Mouse (Mus musculus) limb, embryonic 13.5 days (tissue): ENCODE data around the gene Lrp6. TPM values are rescaled to one million over a fixed set of nuclear protein-coding genes. Genes with fewer than 3 reads are reported as not detected.
A peak's percentile ranks its signal among the peaks of the same experiment; 100 is the strongest.

Source experiments
- ATAC-seq: fragments of 200-750 bp; cut with Nextera tagmentation; 2 replicates; pipeline ENCODE4 v1.8.0; 2017; ENCODE audit warnings: low read depth, moderate number of reproducible peaks, moderate TSS enrichment; ENCODE audit not compliant: low FRiP score
- H3K27ac ChIP-seq: fragments of 300-500 bp; sonication (generic); 2 replicates; pipeline ENCODE4 v1.5.1; 2015; ENCODE audit warnings: inconsistent platforms, mild to moderate bottlenecking, moderate library complexity
- H3K27me3 ChIP-seq: fragments of 300-500 bp; sonication (generic); 2 replicates; pipeline ENCODE4 v1.6.1; 2015; ENCODE audit warnings: mild to moderate bottlenecking, inconsistent platforms
- H3K36me3 ChIP-seq: fragments of 300-500 bp; sonication (generic); 2 replicates; pipeline ENCODE4 v1.6.1; 2015; ENCODE audit warnings: inconsistent platforms, mild to moderate bottlenecking, moderate library complexity
- H3K4me1 ChIP-seq: fragments of 300-500 bp; sonication (generic); 2 replicates; pipeline ENCODE4 v1.6.1; 2015; ENCODE audit warnings: inconsistent platforms
- H3K4me2 ChIP-seq: fragments of 300-500 bp; sonication (generic); replicated peaks from 2 replicates; pipeline ENCODE4 v1.6.1; 2015; ENCODE audit warnings: inconsistent platforms, mild to moderate bottlenecking, moderate library complexity
- H3K4me3 ChIP-seq: fragments of 300-500 bp; sonication (generic); 2 replicates; pipeline ENCODE4 v1.5.1; 2015; ENCODE audit warnings: moderate library complexity, mild to moderate bottlenecking, inconsistent platforms
- H3K9ac ChIP-seq: fragments of 300-500 bp; sonication (generic); 2 replicates; pipeline ENCODE4 v1.6.1; 2015; ENCODE audit warnings: mild to moderate bottlenecking, inconsistent platforms
- H3K9me3 ChIP-seq: fragments of 300-500 bp; sonication (generic); 2 replicates; pipeline ENCODE4 v1.6.1; 2016; ENCODE audit warnings: inconsistent platforms
- WGBS: fragments of 180-500 bp; shearing (Covaris S2); methylation state at CpG from one replicate; pipeline ENCODE4 v1.1.7; 2015; 5-methylcytosine and 5-hydroxymethylcytosine counted together
- polyA plus RNA-seq: library from polyadenylated mRNA; unstranded; fragments of >200 nt; fragmentation: Nextera tagmentation; extraction: Ambion mirVana; gene quantifications from 2 replicates; pipeline ENCODE4 v1.2.1, GENCODE M21; 2015

Gene Lrp6
- polyA plus RNA-seq, 1 experiment from 2014 or later: 37.5 TPM

DNA sequence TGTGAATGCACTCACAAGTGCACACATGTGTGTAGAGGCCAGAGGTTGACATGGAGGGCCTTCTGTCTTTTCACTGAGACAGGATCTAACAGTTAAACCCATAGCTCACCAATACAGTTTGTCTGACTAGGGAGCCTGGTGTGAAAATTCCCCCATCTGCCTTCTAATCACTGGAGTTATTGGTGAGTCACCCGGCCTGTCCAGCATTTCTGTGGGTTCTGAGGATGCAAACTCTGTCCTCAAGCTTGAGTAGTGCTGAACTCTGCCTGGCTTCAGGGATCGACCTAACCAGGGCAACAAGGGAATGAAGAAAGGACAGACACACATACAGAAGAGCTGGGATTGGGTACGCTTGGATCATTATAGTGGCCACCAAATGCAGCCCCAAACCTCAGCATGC lies 125.0 kb downstream of the Lrp6 start:
- Histone ChIP-seq H3K36me3 (peaks cover 20% of the 10 kb centered on the region), H3K9ac (no peak overlapping the region), H3K4me1 (peaks cover 42% of the 10 kb centered on the region), H3K4me3 (no peak overlapping the region), H3K4me2 (no peak overlapping the region), H3K9me3 (no peaks in the 10 kb centered on the region; the same call in 1 of the 2 replicates), H3K27me3 (no peaks in the 10 kb centered on the region), H3K27ac (no peak overlapping the region)
- WGBS: 88% methylated on average over 3 of the region's 3 CpGs
- ATAC-seq: no peak

DNA sequence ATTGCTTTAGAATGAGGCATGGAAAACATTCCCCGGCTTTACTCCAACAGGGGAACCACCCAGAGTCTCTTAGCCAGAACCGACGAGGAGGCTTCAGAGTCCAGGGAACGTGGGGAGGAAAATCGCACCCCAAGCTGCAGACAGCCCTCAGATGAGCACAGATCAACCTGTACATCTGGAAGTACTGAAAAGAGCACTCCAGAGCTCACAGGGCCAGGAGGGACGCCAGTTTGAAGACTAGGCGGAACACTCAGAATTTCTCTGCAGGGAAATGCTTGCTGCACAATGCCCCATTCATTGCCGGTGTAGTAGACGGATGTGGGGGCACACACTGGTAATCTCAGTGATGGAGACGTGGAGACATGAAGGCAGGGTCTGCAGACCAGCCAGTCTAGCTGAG lies 126.7 kb downstream of the Lrp6 start:
- WGBS: 11% methylated on average over 10 of the region's 10 CpGs
- H3K36me3 ChIP-seq: peaks cover 9% of the 10 kb centered on the region
- no peak; the same call in 1 of the 2 replicates for ATAC-seq
- peak overlapping the region; percentile 93 for H3K27ac ChIP-seq
- no peaks in the 10 kb centered on the region for H3K27me3 ChIP-seq
- H3K4me3 ChIP-seq: peak overlapping the region; percentile 32
- H3K9ac ChIP-seq: peak overlapping the region; percentile 48
- H3K4me2 ChIP-seq: peak overlapping the region; percentile 68
- H3K4me1 ChIP-seq: peaks cover 42% of the 10 kb centered on the region
- H3K9me3 ChIP-seq: no peaks in the 10 kb centered on the region; the same call in 1 of the 2 replicates

DNA sequence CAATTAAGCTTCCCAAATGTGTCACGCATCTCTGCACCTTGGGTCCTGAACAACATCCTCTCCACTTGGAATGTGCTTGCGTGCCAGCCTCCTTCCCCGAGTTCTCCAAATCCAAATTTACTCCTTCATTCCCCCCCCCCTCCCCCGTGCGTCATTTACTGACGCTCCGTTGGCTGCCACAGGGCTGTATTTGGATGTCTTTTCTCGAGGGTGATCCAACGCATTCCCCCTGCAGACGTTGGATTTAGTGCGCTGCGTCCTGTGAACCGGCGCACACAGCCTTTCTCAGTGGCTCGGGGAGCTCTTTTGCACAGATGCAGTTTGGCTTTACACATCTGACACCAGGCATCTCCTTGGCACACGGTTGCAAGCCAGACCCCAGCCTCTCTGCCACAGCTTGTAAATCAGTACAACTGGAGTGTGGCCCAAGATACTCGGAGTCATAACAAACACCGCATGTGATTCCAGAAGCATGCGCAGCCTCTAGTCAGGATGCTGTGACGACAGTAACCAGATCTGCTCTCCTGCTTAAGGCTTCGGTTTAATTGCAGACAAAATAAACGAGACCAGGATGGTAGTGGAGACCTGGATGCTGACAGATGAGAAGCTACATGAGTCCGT lies 127.3 kb downstream of the Lrp6 start:
- Histone ChIP-seq H3K4me1 (peaks cover 46% of the 10 kb centered on the region), H3K36me3 (peaks cover 5% of the 10 kb centered on the region), H3K27me3 (no peaks in the 10 kb centered on the region), H3K4me2 (peak overlapping the region; percentile 68), H3K9me3 (no peaks in the 10 kb centered on the region), H3K4me3 (peak overlapping the region; percentile 32), H3K27ac (peak overlapping the region; percentile 93), H3K9ac (peak overlapping the region; percentile 48)
- ATAC-seq: peak; percentile 92
- 12% methylated on average over 23 of the region's 23 CpGs for WGBS

DNA sequence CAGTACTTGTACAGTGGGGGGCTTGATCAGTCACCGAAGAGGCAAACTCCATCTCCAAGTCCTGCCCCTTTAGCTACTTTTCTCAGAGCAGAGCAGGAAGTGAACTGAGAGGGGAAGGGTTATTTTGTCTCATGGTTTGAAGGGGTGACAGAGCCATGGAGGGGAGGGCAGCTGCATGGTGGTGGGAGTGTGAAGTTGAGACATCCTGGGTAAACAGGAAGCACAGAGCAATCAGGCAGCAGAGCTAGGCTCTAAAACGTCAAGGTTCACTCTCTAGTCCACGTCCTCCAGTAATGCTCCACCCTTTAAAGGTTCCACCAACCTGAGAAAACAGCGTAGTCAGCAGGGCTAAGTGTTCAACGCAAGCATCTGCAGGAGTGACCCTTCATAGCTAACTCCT lies 129.8 kb downstream of the Lrp6 start:
- Histone ChIP-seq H3K27me3 (no peaks in the 10 kb centered on the region), H3K4me2 (no peak overlapping the region), H3K9ac (no peak overlapping the region), H3K27ac (no peak overlapping the region), H3K9me3 (no peaks in the 10 kb centered on the region), H3K4me1 (peaks cover 53% of the 10 kb centered on the region), H3K36me3 (no peaks in the 10 kb centered on the region), H3K4me3 (no peak overlapping the region)
- WGBS: 62% methylated on average over 5 of the region's 5 CpGs
- no peak for ATAC-seq

DNA sequence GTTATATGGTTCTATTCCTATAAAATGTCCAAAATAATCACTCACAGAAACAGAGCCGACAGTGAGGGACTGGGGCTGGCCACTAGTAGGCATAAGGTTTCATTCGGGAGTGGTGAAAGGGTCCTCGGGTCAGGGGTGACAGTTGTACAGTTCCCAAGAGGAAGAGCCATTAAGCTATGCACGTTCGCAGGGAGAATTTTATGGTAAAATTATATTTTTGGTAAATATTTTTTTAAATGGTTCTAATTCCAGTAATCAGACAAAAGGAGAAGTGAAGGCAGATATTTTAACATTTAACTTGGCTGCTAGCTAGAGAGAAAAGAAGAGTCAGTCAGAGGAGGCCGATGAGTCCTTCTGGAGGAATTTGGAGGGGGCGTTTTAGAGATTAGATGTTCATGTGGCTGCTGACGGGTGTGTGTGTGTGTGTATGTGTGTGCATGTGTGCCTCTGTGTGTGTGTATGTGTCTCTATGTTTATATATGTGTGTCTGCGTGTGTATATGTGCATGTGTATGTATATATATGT lies 131.8 kb downstream of the Lrp6 start:
- H3K4me2 ChIP-seq: no peak overlapping the region
- H3K36me3 ChIP-seq: no peaks in the 10 kb centered on the region
- H3K27me3 ChIP-seq: no peaks in the 10 kb centered on the region
- no peak overlapping the region; the same call in 1 of the 2 replicates for H3K27ac ChIP-seq
- no peak overlapping the region for H3K4me3 ChIP-seq
- no peak overlapping the region for H3K9ac ChIP-seq
- peaks cover 47% of the 10 kb centered on the region for H3K4me1 ChIP-seq
- no peak for ATAC-seq
- WGBS: 55% methylated on average over 9 of the region's 9 CpGs
- H3K9me3 ChIP-seq: no peaks in the 10 kb centered on the region

DNA sequence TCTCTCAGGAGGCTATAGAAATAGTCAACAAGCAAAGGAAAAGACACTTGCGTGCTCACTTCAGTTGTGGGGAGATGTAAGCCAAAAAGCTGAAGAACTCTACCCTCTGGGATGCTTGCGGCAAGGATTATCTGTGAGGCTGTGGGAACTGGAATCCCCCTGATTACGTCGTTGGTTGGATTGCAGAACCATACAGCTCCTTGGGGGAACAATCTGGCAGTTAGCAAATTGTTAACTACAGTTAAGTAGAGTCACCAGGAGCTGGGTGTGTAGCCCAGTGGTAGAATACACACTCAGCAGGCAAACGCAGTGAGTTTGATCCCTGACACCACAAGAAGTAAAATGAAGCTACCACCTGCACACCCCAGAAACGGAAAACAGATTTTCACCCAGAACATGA lies 132.7 kb downstream of the Lrp6 start:
- no peaks in the 10 kb centered on the region for H3K9me3 ChIP-seq
- H3K9ac ChIP-seq: no peak overlapping the region
- peaks cover 45% of the 10 kb centered on the region for H3K4me1 ChIP-seq
- 61% methylated on average over 6 of the region's 6 CpGs for WGBS
- H3K4me3 ChIP-seq: no peak overlapping the region
- ATAC-seq: no peak
- H3K36me3 ChIP-seq: no peaks in the 10 kb centered on the region
- no peaks in the 10 kb centered on the region for H3K27me3 ChIP-seq
- no peak overlapping the region for H3K27ac ChIP-seq
- no peak overlapping the region for H3K4me2 ChIP-seq

DNA sequence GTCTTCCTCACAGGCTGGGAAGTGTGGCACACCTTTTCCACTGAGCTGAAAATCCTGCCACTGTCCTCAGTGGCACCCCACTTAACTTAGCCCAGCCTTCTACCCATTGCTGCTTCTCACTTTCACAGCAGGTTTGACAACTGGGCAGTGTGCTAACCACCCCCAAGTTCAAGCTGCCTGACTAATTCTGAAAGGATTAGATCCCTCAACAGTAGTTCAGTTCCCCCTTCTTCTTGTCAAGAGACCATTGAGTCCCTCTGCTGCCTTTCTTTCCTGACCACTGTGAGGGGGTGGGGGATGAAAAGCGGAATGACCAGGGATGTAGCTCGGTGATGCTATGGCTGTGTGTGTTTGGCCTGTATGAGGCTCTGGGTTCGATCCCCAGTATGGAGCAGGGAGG lies 133.5 kb downstream of the Lrp6 start:
- H3K27ac ChIP-seq: no peak overlapping the region
- no peaks in the 10 kb centered on the region for H3K27me3 ChIP-seq
- H3K4me3 ChIP-seq: no peak overlapping the region
- H3K4me2 ChIP-seq: no peak overlapping the region
- peaks cover 42% of the 10 kb centered on the region for H3K4me1 ChIP-seq
- H3K9me3 ChIP-seq: no peaks in the 10 kb centered on the region
- no peak overlapping the region for H3K9ac ChIP-seq
- H3K36me3 ChIP-seq: no peaks in the 10 kb centered on the region
- WGBS: 83% methylated on average over 3 of the region's 3 CpGs
- no peak for ATAC-seq

DNA sequence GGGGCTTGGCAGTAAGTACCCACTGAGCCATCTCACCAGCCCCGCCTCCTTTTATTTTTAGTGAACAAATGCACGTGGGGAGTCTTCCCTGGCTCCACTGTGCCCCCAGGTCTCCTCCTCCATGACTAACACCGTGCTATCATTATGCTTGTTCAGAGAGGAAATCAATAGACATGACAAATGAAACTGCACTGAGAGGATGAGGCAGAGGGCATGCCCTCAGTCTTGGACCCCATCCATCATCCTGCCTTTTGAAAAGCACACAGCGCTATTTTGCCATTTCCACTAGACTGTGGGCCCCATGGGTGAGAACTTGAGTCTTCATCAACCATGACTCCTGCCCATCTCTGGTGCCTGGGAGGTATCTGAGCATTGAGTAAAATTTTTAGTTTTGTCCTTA lies 135.2 kb downstream of the Lrp6 start:
- Histone ChIP-seq H3K27me3 (no peaks in the 10 kb centered on the region), H3K36me3 (no peaks in the 10 kb centered on the region), H3K9me3 (no peaks in the 10 kb centered on the region), H3K9ac (no peak overlapping the region), H3K4me2 (no peak overlapping the region), H3K27ac (no peak overlapping the region), H3K4me1 (peaks cover 31% of the 10 kb centered on the region), H3K4me3 (no peak overlapping the region)
- ATAC-seq: no peak
- 69% methylated on average over 4 of the region's 4 CpGs for WGBS

DNA sequence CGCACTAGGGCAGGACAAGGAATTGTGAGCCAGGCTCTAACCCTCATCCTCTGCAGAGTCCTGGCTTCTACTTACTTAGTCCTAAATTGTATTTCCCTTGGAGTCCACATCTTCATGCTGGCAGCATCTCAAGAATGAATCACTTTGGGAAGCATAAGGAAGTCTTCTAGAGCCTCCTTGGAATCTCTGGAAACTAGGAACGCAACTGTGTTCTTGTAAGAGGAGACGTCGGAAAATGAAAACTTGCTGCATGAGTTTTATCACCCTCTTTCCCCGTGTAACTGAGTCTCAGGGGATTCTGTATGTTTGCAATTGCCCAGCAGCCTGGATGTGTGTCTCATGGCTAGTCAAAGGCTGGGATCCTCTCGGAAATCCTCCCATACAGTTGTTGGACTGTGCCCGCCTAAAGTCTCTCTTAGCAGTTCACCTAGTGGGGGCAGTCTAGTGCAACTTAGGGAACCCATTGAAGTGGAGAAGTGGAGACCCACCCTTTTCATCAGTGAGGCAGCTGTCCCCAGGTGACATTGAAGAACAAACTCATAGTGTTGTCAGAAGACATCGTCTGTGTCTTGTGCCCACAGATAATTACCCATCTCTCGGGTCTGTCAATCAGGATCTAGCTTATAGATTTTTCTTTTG lies 136.5 kb downstream of the Lrp6 start:
- ATAC-seq: no peak
- H3K9me3 ChIP-seq: no peaks in the 10 kb centered on the region
- H3K36me3 ChIP-seq: no peaks in the 10 kb centered on the region
- WGBS: 60% methylated on average over 9 of the region's 9 CpGs
- no peaks in the 10 kb centered on the region for H3K27me3 ChIP-seq
- no peak overlapping the region for H3K4me2 ChIP-seq
- no peak overlapping the region for H3K27ac ChIP-seq
- H3K4me1 ChIP-seq: peaks cover 31% of the 10 kb centered on the region
- no peak overlapping the region for H3K4me3 ChIP-seq
- H3K9ac ChIP-seq: no peak overlapping the region

DNA sequence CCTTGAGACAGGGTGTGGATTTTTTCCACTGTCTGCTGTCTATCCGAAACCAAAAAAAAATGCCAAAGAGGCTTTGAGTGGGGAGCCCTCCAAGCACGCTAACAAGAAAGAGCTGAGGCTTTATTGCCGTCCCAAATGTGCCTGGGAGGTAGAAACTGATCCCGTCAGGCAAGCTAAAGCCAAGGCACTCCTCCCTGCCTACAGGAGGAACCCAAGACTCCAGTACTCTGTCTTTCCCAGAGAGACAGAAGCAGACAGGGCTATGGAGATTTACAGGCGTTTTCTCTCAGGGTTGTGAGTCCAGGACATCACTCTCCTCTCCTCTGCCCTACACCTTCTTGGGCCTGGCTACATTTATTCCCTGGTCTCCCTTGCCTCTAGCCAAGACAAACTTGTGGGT lies 138.3 kb downstream of the Lrp6 start:
- Histone ChIP-seq H3K9me3 (no peaks in the 10 kb centered on the region), H3K27ac (peak overlapping the region; percentile 35; the same call in 1 of the 2 replicates), H3K27me3 (no peaks in the 10 kb centered on the region), H3K4me1 (peaks cover 20% of the 10 kb centered on the region), H3K4me2 (0 out of 2 replicates have a peak overlapping the region, but pooled peaks have one; percentile 10), H3K4me3 (no peak overlapping the region), H3K9ac (no peak overlapping the region), H3K36me3 (no peaks in the 10 kb centered on the region)
- 38% methylated on average over 5 of the region's 5 CpGs for WGBS
- ATAC-seq: no peak

DNA sequence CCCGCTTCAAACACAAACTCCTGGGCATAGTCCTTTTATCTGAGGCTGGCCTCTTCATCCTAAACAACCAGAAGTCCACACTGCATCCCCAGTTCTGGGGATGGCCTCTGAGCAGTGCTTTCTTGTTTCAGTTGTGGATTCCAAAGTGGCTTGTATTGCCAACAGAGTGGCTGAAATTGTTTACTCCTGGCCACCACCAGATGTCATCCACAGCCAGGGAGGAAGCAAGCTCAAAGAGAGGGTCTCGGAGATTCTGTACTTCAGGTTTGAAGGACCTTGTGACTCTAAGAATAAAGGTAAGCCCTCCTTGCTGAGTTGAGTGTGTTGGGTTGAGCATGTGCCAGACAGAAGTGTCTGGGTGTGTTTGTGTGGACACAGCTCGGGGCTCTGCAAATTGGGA lies 139.6 kb downstream of the Lrp6 start:
- WGBS: 76% methylated on average over 3 of the region's 3 CpGs
- Histone ChIP-seq H3K9me3 (no peaks in the 10 kb centered on the region), H3K36me3 (no peaks in the 10 kb centered on the region), H3K4me2 (no peak overlapping the region), H3K4me1 (peaks cover 20% of the 10 kb centered on the region), H3K9ac (no peak overlapping the region), H3K4me3 (no peak overlapping the region), H3K27me3 (no peaks in the 10 kb centered on the region), H3K27ac (no peak overlapping the region)
- ATAC-seq: no peak

DNA sequence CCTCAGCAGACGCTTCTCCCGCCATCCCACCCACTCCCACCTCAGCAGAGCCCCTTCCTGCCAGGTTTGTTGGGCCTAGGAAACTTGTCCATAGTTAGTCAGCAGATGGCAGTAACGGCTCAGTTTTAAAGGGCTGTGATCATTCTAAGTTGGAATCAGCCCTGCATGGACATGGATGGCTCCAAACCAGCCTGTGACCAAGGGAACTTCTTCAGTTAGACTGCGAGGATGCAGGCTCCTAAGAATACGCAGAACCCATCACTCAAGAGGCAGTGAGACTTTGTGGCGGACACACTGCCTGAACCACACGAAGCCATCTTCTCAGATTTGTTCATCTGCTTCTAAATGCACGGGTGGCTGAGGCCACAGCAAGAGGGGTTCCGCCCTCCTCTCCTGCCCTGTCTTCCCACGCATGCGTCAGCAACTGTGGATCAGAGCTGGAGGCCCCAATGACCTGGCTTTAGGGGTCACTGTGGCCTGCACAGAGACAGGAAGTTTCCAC lies 141.5 kb downstream of the Lrp6 start:
- 39% methylated on average over 11 of the region's 11 CpGs for WGBS

More for the DNA sequence above, 141.5 kb downstream of the Lrp6 start:
- ATAC-seq: peak; percentile 74
- no peak overlapping the region for H3K9ac ChIP-seq
- no peak overlapping the region for H3K27ac ChIP-seq
- H3K36me3 ChIP-seq: no peaks in the 10 kb centered on the region
- H3K4me2 ChIP-seq: no peak overlapping the region
- no peak overlapping the region for H3K4me3 ChIP-seq
- no peaks in the 10 kb centered on the region for H3K27me3 ChIP-seq
- H3K4me1 ChIP-seq: peaks cover 15% of the 10 kb centered on the region
- H3K9me3 ChIP-seq: no peaks in the 10 kb centered on the region
